Mouse (Mus musculus) left cerebral cortex, adult 11 months (tissue): ENCODE data around the gene Me1.
"Not testable (repeated sequence)": the region's sequence is repeated elsewhere in the genome, so short reads cannot be mapped to it uniquely, and the experiment has no call there.

Experiments used
- DNase-seq: peaks from one replicate; pipeline ENCODE4 v3.0.0; 2022; ENCODE audit warnings: low spot score

Gene Me1

GRCm38 (mm10) chr9:86596983-86597382, 98.8 kb downstream of the Me1 start:
- DNase-seq: not testable (repeated sequence)

- not testable (repeated sequence) for DNase-seq
Observed at GRCm38 (mm10) chr9:86594357-86594767, 101.4 kb downstream of the Me1 start.

- no peak for DNase-seq
Observed at GRCm38 (mm10) chr9:86592676-86593668, 102.8 kb downstream of the Me1 start.

GRCm38 (mm10) chr9:86587019-86587795, 108.5 kb downstream of the Me1 start:
- DNase-seq: no peak

GRCm38 (mm10) chr9:86583740-86584139, 112.0 kb downstream of the Me1 start:
- DNase-seq: peak; percentile 61

- no peak for DNase-seq
Observed at GRCm38 (mm10) chr9:86579657-86580056, 116.1 kb downstream of the Me1 start.

- DNase-seq: no peak
Observed at GRCm38 (mm10) chr9:86575178-86575577, 120.6 kb downstream of the Me1 start.

- no peak for DNase-seq
Observed at GRCm38 (mm10) chr9:86573616-86574303, 122.0 kb downstream of the Me1 start.

- peak; percentile 75 for DNase-seq
Observed at GRCm38 (mm10) chr9:86572636-86573291, 123.0 kb downstream of the Me1 start.

- no peak for DNase-seq
Observed at GRCm38 (mm10) chr9:86572196-86572595, 123.6 kb downstream of the Me1 start.

GRCm38 (mm10) chr9:86571540-86572135, 124.1 kb downstream of the Me1 start, which contains the start of the genes Pgm3 and Rwdd2a:
Gene Pgm3, minus strand, starts transcription at chr9:86571842.
Gene Rwdd2a, plus strand, starts transcription at chr9:86571991.
- DNase-seq: peak; percentile 93

- no peak for DNase-seq
Observed at GRCm38 (mm10) chr9:86570946-86571345, 124.8 kb downstream of the Me1 start.

GRCm38 (mm10) chr9:86570261-86570890, 125.4 kb downstream of the Me1 start:
- no peak for DNase-seq

- no peak for DNase-seq
Observed at GRCm38 (mm10) chr9:86569314-86569910, 126.3 kb downstream of the Me1 start.

GRCm38 (mm10) chr9:86560543-86560942, 135.2 kb downstream of the Me1 start:
- no peak for DNase-seq

- no peak for DNase-seq
Observed at GRCm38 (mm10) chr9:86554641-86555040, 141.1 kb downstream of the Me1 start.

- DNase-seq: no peak
Observed at GRCm38 (mm10) chr9:86553886-86554285, 141.9 kb downstream of the Me1 start.

- DNase-seq: no peak
Observed at GRCm38 (mm10) chr9:86550717-86551116, 145.0 kb downstream of the Me1 start.

GRCm38 (mm10) chr9:86549637-86550162, 146.1 kb downstream of the Me1 start:
- no peak for DNase-seq

GRCm38 (mm10) chr9:86544559-86544958, 151.2 kb downstream of the Me1 start:
- DNase-seq: no peak
